Comparison of ENCODE assay signal across 8 mouse cellular contexts in the genomic region with DNA sequence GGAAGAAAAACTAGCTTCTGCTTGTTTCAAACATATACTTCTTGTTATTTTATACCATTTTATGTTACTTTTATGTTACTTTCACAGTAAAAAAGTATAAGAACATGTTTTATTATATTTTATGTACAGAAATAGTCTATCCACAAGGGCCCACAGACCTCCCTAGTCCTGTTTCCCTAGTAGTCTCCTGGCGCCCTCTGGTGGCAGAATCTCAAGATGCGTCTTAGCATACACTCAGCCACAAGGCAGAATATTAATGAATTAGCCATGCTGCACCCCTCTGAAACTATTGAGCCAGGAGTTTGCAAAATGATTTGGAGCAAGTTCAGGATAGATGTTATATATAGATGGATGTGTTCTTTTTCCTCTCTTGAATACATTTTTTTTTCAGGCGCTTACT.
DNase-seq lines count a peak whose midpoint lies in the region; ATAC-seq and TF ChIP-seq lines count a peak whose summit lies in the region.

No protein-coding gene starts in this region.

- peak; percentile 66; the same call in 1 of the 2 replicates for ATAC-seq in kidney, embryonic 14.5 days (ENCODE audit: low FRiP score, low TSS enrichment)
- ATAC-seq in limb, embryonic 14.5 days (ENCODE audit: low FRiP score, low read depth) = peak; percentile 65; the same call in 1 of the 2 replicates

- no peaks in the 10 kb centered on the region for H3K9me3 ChIP-seq in kidney, embryonic 14.5 days (ENCODE audit: control insufficient read depth, low read length)
- H3K9me3 ChIP-seq in limb, embryonic 14.5 days (ENCODE audit: control insufficient read depth, low read length) = no peaks in the 10 kb centered on the region

- H3K9ac ChIP-seq in kidney, embryonic 14.5 days (ENCODE audit: low read depth, low read length) = no peak overlapping the region
- no peak overlapping the region for H3K9ac ChIP-seq in limb, embryonic 14.5 days (ENCODE audit: low read depth, low read length, severe bottlenecking)

- no peaks in the 10 kb centered on the region for H3K4me1 ChIP-seq in kidney, embryonic 14.5 days (ENCODE audit: control insufficient read depth, insufficient read depth, low read length)
- H3K4me1 ChIP-seq in limb, embryonic 14.5 days (ENCODE audit: control insufficient read depth, insufficient read depth, low read length) = no peaks in the 10 kb centered on the region

- H3K27ac ChIP-seq in kidney, embryonic 14.5 days (ENCODE audit: low read depth, low read length) = no peak overlapping the region
- no peak overlapping the region for H3K27ac ChIP-seq in limb, embryonic 14.5 days (replicated peaks; ENCODE audit: low read depth, low read length)

- H3K4me2 ChIP-seq in kidney, embryonic 14.5 days (replicated peaks; ENCODE audit: low read depth, low read length) = no peak overlapping the region
- H3K4me2 ChIP-seq in limb, embryonic 14.5 days (replicated peaks; ENCODE audit: low read depth, low read length, severe bottlenecking) = no peak overlapping the region

- DNase-seq in 416B (ENCODE audit: low read depth) (peak; percentile 81), MN1 (ENCODE audit: low spot score) (peak; percentile 52)
- DNase-seq in cerebellum, adult 9-11 months = peak; percentile 16
- peak; percentile 68 to 70 for DNase-seq in frontal cortex, postnatal 25 days (ENCODE audit: low spot score in 2 of 2)
- peak; percentile 83 for DNase-seq in limb, embryonic 14.5 days (ENCODE audit: low spot score)
- DNase-seq in ovary, postnatal 14 days (ENCODE audit: low spot score) = peak; percentile 68
- DNase-seq in thymus, postnatal 0 days (ENCODE audit: low spot score) = peak; percentile 60

- no peak overlapping the region for H3K4me3 ChIP-seq in kidney, embryonic 14.5 days (ENCODE audit: low read length)
- no peak overlapping the region for H3K4me3 ChIP-seq in limb, embryonic 14.5 days (replicated peaks; ENCODE audit: low read length)

- TF ChIP-seq POLR2A in limb, embryonic 14.5 days (IDR thresholded peaks at IDR 0.05; ENCODE audit: borderline replicate concordance, extremely low read depth, insufficient read depth, insufficient read length) = no peak

- no peaks in the 10 kb centered on the region for H3K36me3 ChIP-seq in kidney, embryonic 14.5 days (ENCODE audit: control insufficient read depth, insufficient read depth, low read length)
- H3K36me3 ChIP-seq in limb, embryonic 14.5 days (ENCODE audit: control insufficient read depth, insufficient read depth, low read length) = no peaks in the 10 kb centered on the region

- WGBS in kidney, embryonic 14.5 days = 22% methylated on average over 3 of the region's 3 CpGs
- WGBS in limb, embryonic 14.5 days = 24% methylated on average over 3 of the region's 3 CpGs

- no peaks in the 10 kb centered on the region for H3K27me3 ChIP-seq in kidney, embryonic 14.5 days (ENCODE audit: control insufficient read depth, insufficient read depth, low read length)
- H3K27me3 ChIP-seq in limb, embryonic 14.5 days (ENCODE audit: control insufficient read depth, insufficient read depth, low read length) = no peaks in the 10 kb centered on the region

Comparison
In these comparisons a context has a peak if more than half of its experiments do, and no peak if none do; other contexts are left out.
1. DNase-seq: peak in every context shown above with its lines; median percentile 83 in limb, embryonic 14.5 days; 81 in 416B; 69 in frontal cortex, postnatal 25 days; 68 in ovary, postnatal 14 days; 60 in thymus, postnatal 0 days; 52 in MN1; 16 in cerebellum, adult 9-11 months.